Mouse (Mus musculus) myocyte (in vitro differentiated cells): ENCODE data around the gene Met. TPM values are rescaled to one million over a fixed set of nuclear protein-coding genes. Genes with fewer than 3 reads are reported as not detected.
A peak's percentile ranks its signal among the peaks of the same experiment; 100 is the strongest.

Experiments used
- H3K27me3 ChIP-seq: one replicate; pipeline ENCODE4 v1.6.1; 2011; ENCODE audit not compliant: control insufficient read depth, insufficient read depth, insufficient read length
- H3K36me3 ChIP-seq: one replicate; pipeline ENCODE4 v1.6.1; 2011; ENCODE audit not compliant: control insufficient read depth, insufficient read depth
- H3K4me2 ChIP-seq: one replicate; pipeline ENCODE4 v1.6.1; 2011; ENCODE audit warnings: low read depth, control low read depth
- H3K4me3 ChIP-seq: one replicate; pipeline ENCODE4 v1.5.1; 2011; ENCODE audit warnings: mild to moderate bottlenecking, control low read depth, moderate library complexity
- H3K79me2 ChIP-seq: one replicate; pipeline ENCODE4 v1.6.1; 2011; ENCODE audit not compliant: control insufficient read depth, insufficient read depth
- H3ac ChIP-seq: one replicate; pipeline ENCODE4 v1.6.1; 2011; ENCODE audit not compliant: control insufficient read depth, insufficient read length
- CEBPB ChIP-seq: IDR thresholded peaks from 2 replicates; pipeline ENCODE4 v1.6.1; 2011; ENCODE audit warnings: mild to moderate bottlenecking, moderate library complexity; ENCODE audit not compliant: poor library complexity, insufficient read depth, severe bottlenecking
- E2F4 ChIP-seq: IDR thresholded peaks from one replicate; pipeline ENCODE4 v1.6.1; 2011; ENCODE audit warnings: mild to moderate bottlenecking, control low read depth, moderate library complexity; ENCODE audit not compliant: insufficient read depth
- MAX ChIP-seq: IDR thresholded peaks from one replicate; pipeline ENCODE4 v1.6.1; 2011; ENCODE audit warnings: low read depth, mild to moderate bottlenecking, control low read depth
- MYOD1 ChIP-seq, 3 experiments: IDR thresholded peaks; one replicate each; pipeline ENCODE4 v1.6.1; 2011; ENCODE audit warnings: control low read depth in 2 of 3, low read depth in 2 of 3, mild to moderate bottlenecking in 2 of 3, moderate library complexity in 1 of 3; ENCODE audit not compliant: insufficient read length in 2 of 3, control insufficient read depth in 1 of 3
- MYOG ChIP-seq, 3 experiments: IDR thresholded peaks; one replicate each; pipeline ENCODE4 v1.6.1; 2011; ENCODE audit warnings: control low read depth in 2 of 3, low read depth in 2 of 3, mild to moderate bottlenecking in 2 of 3; ENCODE audit not compliant: insufficient read length in 2 of 3, control insufficient read depth in 1 of 3, insufficient read depth in 1 of 3
- POLR2A ChIP-seq: IDR thresholded peaks from one replicate; pipeline ENCODE4 v1.6.1; 2011; ENCODE audit warnings: low read depth, mild to moderate bottlenecking, control low read depth, moderate library complexity; ENCODE audit not compliant: insufficient read length
- POLR2AphosphoS2 ChIP-seq: IDR thresholded peaks from one replicate; pipeline ENCODE4 v1.6.1; 2011; ENCODE audit warnings: low read depth, control low read depth; ENCODE audit not compliant: insufficient read length
- REST ChIP-seq: IDR thresholded peaks from one replicate; pipeline ENCODE4 v1.6.1; 2011; ENCODE audit warnings: mild to moderate bottlenecking, control low read depth, moderate library complexity; ENCODE audit not compliant: insufficient read depth, insufficient read length
- SRF ChIP-seq: IDR thresholded peaks from one replicate; pipeline ENCODE4 v1.6.1; 2011; ENCODE audit warnings: low read depth; ENCODE audit not compliant: control insufficient read depth, insufficient read length
- TCF12 ChIP-seq: IDR thresholded peaks from one replicate; pipeline ENCODE4 v1.6.1; 2011; ENCODE audit warnings: mild to moderate bottlenecking, control low read depth; ENCODE audit not compliant: poor library complexity, insufficient read depth, severe bottlenecking
- TCF3 ChIP-seq: IDR thresholded peaks from one replicate; pipeline ENCODE4 v1.6.1; 2011; ENCODE audit warnings: low read depth, control low read depth; ENCODE audit not compliant: insufficient read length
- USF1 ChIP-seq: IDR thresholded peaks from one replicate; pipeline ENCODE4 v1.6.1; 2011; ENCODE audit warnings: low read depth, mild to moderate bottlenecking, control low read depth, moderate library complexity
- polyA plus RNA-seq: library from polyadenylated mRNA; unstranded; fragments of >200 nt; fragmentation: generic; extraction: Trizol; gene quantifications from one replicate; pipeline ENCODE4 v1.2.1, GENCODE M21; 2012; ENCODE audit warnings: missing spikeins

Met gene
- polyA plus RNA-seq, 1 experiment: 4.5 TPM

DNA sequence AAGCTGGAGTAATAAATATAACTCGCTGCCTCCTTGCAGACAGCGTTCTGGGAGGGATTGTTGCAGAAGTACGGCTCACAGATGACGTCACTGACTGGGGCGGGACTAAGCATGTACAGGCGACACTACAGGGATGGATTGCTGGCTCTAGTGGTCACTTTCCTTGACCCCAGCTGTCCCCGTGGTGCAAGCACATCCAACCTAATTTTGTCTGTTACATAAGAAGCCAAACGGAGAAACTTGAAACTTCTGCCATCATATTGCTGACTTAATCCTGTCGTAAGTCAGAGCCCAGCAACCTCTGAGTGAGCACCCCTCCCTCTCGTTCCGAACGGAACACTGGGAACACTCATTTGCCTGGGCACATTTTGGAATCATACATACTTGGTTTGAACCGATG lies 120.4 kb downstream of the Met start:
- Histone ChIP-seq H3K27me3 (no peaks in the 10 kb centered on the region), H3K4me2 (peak overlapping the region; percentile 62), H3K36me3 (no peaks in the 10 kb centered on the region), H3K4me3 (peak overlapping the region; percentile 11), H3K79me2 (no peaks in the 10 kb centered on the region), H3ac (no peak overlapping the region)
- TF ChIP-seq MAX (no peak), MYOG (IDR thresholded peaks at IDR 0.05; ENCODE audit: control insufficient read depth in 1 of 3, insufficient read depth in 1 of 3, insufficient read length in 2 of 3, low read depth in 2 of 3) (peak in 2 of 3 experiments; percentile 41 to 61), MYOD1 (IDR thresholded peaks at IDR 0.05; ENCODE audit: control insufficient read depth in 1 of 3, insufficient read length in 2 of 3, low read depth in 2 of 3) (peak in 2 of 3 experiments; percentile 23 to 25), POLR2A (peak; percentile 50)

DNA sequence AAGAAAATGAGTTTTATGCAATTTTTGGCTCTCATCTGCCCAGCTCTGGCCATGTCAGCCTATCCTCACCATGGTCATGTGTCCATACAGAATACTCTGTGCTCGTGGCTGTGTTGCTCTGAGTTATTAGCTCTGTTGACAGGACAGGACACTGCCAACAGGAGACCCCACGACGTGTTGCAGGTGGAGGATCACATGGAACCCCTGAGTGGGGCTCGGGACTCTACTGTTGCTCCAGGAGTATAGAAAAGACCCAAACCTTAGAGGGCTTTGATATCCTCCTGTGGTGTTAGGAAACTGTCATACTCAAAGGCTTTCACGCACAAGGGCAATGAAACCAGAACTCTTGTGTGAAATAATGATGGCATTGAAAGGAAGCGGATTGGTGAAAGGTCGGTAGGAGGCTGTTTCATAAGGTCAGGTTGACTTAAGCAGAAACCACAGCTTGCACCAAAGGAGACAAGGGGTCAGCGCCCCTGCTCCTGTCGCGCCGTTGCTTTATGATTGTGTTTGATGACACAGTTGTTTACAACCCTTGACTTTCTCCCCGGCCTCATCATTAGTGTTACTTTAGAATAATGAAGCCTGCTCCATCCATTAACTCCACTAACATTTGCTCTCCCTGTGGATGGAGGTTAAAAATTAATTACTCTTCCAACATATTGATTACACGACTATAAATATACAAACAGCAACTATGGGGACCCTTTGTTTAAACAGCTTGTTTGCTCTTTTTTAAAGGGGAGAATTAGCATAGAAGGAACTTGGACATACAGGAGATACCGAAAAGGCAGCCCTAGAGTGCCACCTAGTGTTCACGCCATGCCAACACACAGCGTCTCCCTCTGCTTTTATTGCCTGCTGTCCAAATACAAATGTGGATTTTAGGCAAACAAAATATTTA lies 125.7 kb downstream of the Met start:
- Histone ChIP-seq H3K79me2 (no peaks in the 10 kb centered on the region), H3K4me3 (no peak overlapping the region), H3K36me3 (no peaks in the 10 kb centered on the region), H3K27me3 (no peaks in the 10 kb centered on the region), H3K4me2 (no peak overlapping the region), H3ac (no peak overlapping the region)
- TF ChIP-seq CEBPB (no peak), MAX (no peak), POLR2AphosphoS2 (no peak), POLR2A (no peak), REST (no peak), MYOD1 (IDR thresholded peaks at IDR 0.05; ENCODE audit: control insufficient read depth in 1 of 3, insufficient read length in 2 of 3, low read depth in 2 of 3) (no peak), MYOG (IDR thresholded peaks at IDR 0.05; ENCODE audit: control insufficient read depth in 1 of 3, insufficient read depth in 1 of 3, insufficient read length in 2 of 3, low read depth in 2 of 3) (no peak), USF1 (no peak), TCF12 (no peak), TCF3 (no peak), SRF (no peak), E2F4 (no peak)

GRCm38 (mm10) chr6:17589953-17590627 lies 126.5 kb downstream of the Met start:
- Histone ChIP-seq H3K4me2 (no peak overlapping the region), H3K27me3 (no peaks in the 10 kb centered on the region), H3K79me2 (no peaks in the 10 kb centered on the region), H3K36me3 (no peaks in the 10 kb centered on the region), H3K4me3 (no peak overlapping the region), H3ac (no peak overlapping the region)
- TF ChIP-seq SRF (no peak), TCF12 (no peak), CEBPB (no peak), POLR2AphosphoS2 (no peak), POLR2A (no peak), MYOD1 (IDR thresholded peaks at IDR 0.05; ENCODE audit: control insufficient read depth in 1 of 3, insufficient read length in 2 of 3, low read depth in 2 of 3) (no peak), MAX (no peak), MYOG (IDR thresholded peaks at IDR 0.05; ENCODE audit: control insufficient read depth in 1 of 3, insufficient read depth in 1 of 3, insufficient read length in 2 of 3, low read depth in 2 of 3) (no peak)

DNA sequence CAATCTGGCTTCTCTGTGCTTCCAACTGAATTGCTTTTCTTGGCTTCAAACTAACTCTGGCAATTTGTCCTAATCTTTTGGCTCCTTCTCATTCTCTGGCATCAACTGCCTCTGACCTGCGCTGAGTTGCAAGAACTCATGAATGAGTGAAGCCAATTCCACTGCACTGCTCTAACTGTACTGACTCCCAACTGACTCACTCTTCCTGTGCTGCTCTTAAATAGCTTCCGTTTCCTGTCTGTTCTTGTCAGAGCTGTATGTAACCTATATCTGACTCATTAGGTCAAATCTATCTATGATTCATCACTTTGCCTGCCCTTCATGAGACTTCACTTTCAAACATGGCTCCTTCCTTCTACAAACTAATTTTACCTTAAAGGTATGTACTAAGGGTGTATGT lies 130.4 kb downstream of the Met start:
- H3K27me3 ChIP-seq: no peaks in the 10 kb centered on the region
- no peak overlapping the region for H3ac ChIP-seq
- H3K36me3 ChIP-seq: no peaks in the 10 kb centered on the region
- no peaks in the 10 kb centered on the region for H3K79me2 ChIP-seq
- no peak overlapping the region for H3K4me3 ChIP-seq
- TF ChIP-seq MAX (no peak), MYOG (IDR thresholded peaks at IDR 0.05; ENCODE audit: control insufficient read depth in 1 of 3, insufficient read depth in 1 of 3, insufficient read length in 2 of 3, low read depth in 2 of 3) (no peak), TCF12 (no peak), MYOD1 (IDR thresholded peaks at IDR 0.05; ENCODE audit: control insufficient read depth in 1 of 3, insufficient read length in 2 of 3, low read depth in 2 of 3) (no peak), REST (no peak), POLR2A (no peak), E2F4 (no peak), SRF (no peak), USF1 (no peak), TCF3 (no peak), POLR2AphosphoS2 (no peak), CEBPB (no peak)
- H3K4me2 ChIP-seq: no peak overlapping the region
